In genomic region chr6:96432397-96432796, GRCm38 (mm10) we compare ENCODE assay signal across 12 mouse cellular contexts.
A peak's percentile ranks its signal among the peaks of the same experiment; 100 is the strongest.
DNase-seq lines count a peak whose midpoint lies in the region; ATAC-seq and TF ChIP-seq lines count a peak whose summit lies in the region.
"Had no signal": no experiment of that assay in that cellular context is flagged by ENCODE, and none has a peak within 500 bp of the region (broad histone marks: within the 10 kb centered on the region; RNA-seq: fewer than 3 reads in every experiment).

No protein-coding gene starts in this region.

- TF ChIP-seq CTCF in lung, adult 2 months (IDR thresholded peaks at IDR 0.05; ENCODE audit: insufficient read depth, low read length), result peak; percentile 29; the same call in 1 of the 2 replicates

- peak; percentile 13 to 24 for DNase-seq in cerebellum, postnatal 14 days
- no peak for DNase-seq in cerebellum, adult 11-12 months
- DNase-seq in kidney, adult 18-20 months, result peak; percentile 7
- DNase-seq in lung, adult 2 months, result no peak
- no peak for DNase-seq in lung, adult 18-20 months
- DNase-seq in lung, postnatal 36 days, result peak; percentile 16
- DNase-seq in midbrain, embryonic 11.5 days (ENCODE audit: low spot score, missing footprints), result no peak

- no peak overlapping the region for H3K4me3 ChIP-seq in kidney, embryonic 14.5 days (ENCODE audit: low read length)
- H3K4me3 ChIP-seq in lung, adult 2 months (replicated peaks; ENCODE audit: extremely low read depth, low read depth, low read length), result no peak overlapping the region
- H3K4me3 ChIP-seq in midbrain, embryonic 11.5 days (ENCODE audit: low read depth, low read length), result no peak overlapping the region
- H3K4me3 ChIP-seq: embryonic facial prominence, embryonic 15.5 days; heart, embryonic 15.5 days; liver, embryonic 15.5 days had no signal

- TF ChIP-seq POLR2A in lung, adult 2 months (IDR thresholded peaks at IDR 0.05; ENCODE audit: borderline replicate concordance, extremely low read depth, low read depth, low read length), result no peak

- H3K27me3 ChIP-seq in kidney, embryonic 14.5 days (ENCODE audit: control insufficient read depth, insufficient read depth, low read length), result no peaks in the 10 kb centered on the region
- H3K27me3 ChIP-seq in midbrain, embryonic 11.5 days (ENCODE audit: control insufficient read depth, insufficient read depth, low read length), result no peaks in the 10 kb centered on the region
- H3K27me3 ChIP-seq: embryonic facial prominence, embryonic 15.5 days; heart, embryonic 15.5 days; liver, embryonic 15.5 days had no signal

- H3K9me3 ChIP-seq in kidney, embryonic 14.5 days (ENCODE audit: control insufficient read depth, low read length), result no peaks in the 10 kb centered on the region
- no peaks in the 10 kb centered on the region for H3K9me3 ChIP-seq in midbrain, embryonic 11.5 days (ENCODE audit: control insufficient read depth, low read length)
- H3K9me3 ChIP-seq: embryonic facial prominence, embryonic 15.5 days; heart, embryonic 15.5 days; liver, embryonic 15.5 days had no signal

- H3K4me2 ChIP-seq in kidney, embryonic 14.5 days (replicated peaks; ENCODE audit: low read depth, low read length), result no peak overlapping the region
- H3K4me2 ChIP-seq in midbrain, embryonic 11.5 days, result no peak overlapping the region
- H3K4me2 ChIP-seq: embryonic facial prominence, embryonic 15.5 days; heart, embryonic 15.5 days; liver, embryonic 15.5 days had no signal

- WGBS in kidney, embryonic 14.5 days, result 68% methylated on average over 3 of the region's 3 CpGs
- 23% methylated on average over 3 of the region's 3 CpGs for WGBS in lung, adult 2 months
- 67% methylated on average over 3 of the region's 3 CpGs for WGBS in midbrain, embryonic 11.5 days

- no peaks in the 10 kb centered on the region for H3K36me3 ChIP-seq in kidney, embryonic 14.5 days (ENCODE audit: control insufficient read depth, insufficient read depth, low read length)
- no peaks in the 10 kb centered on the region for H3K36me3 ChIP-seq in midbrain, embryonic 11.5 days (ENCODE audit: control insufficient read depth, insufficient read depth, low read length)
- H3K36me3 ChIP-seq: embryonic facial prominence, embryonic 15.5 days; G1E; heart, embryonic 15.5 days; liver, embryonic 15.5 days had no signal

- no peaks in the 10 kb centered on the region for H3K4me1 ChIP-seq in kidney, embryonic 14.5 days (ENCODE audit: control insufficient read depth, insufficient read depth, low read length)
- H3K4me1 ChIP-seq in lung, adult 2 months (ENCODE audit: control insufficient read depth, insufficient read depth, low read length), result peaks cover 3% of the 10 kb centered on the region
- no peaks in the 10 kb centered on the region for H3K4me1 ChIP-seq in midbrain, embryonic 11.5 days (ENCODE audit: control insufficient read depth, insufficient read depth, low read length)
- H3K4me1 ChIP-seq: embryonic facial prominence, embryonic 15.5 days; heart, embryonic 15.5 days; liver, embryonic 15.5 days had no signal

- ATAC-seq in kidney, embryonic 14.5 days (ENCODE audit: low FRiP score, low TSS enrichment), result no peak
- ATAC-seq in midbrain, embryonic 11.5 days (ENCODE audit: low FRiP score), result no peak

- no peak overlapping the region for H3K27ac ChIP-seq in kidney, embryonic 14.5 days (ENCODE audit: low read depth, low read length)
- no peak overlapping the region for H3K27ac ChIP-seq in midbrain, embryonic 11.5 days (ENCODE audit: low read depth, low read length)
- H3K27ac ChIP-seq: embryonic facial prominence, embryonic 15.5 days; heart, embryonic 15.5 days; liver, embryonic 15.5 days had no signal

- no peak overlapping the region for H3K9ac ChIP-seq in kidney, embryonic 14.5 days (ENCODE audit: low read depth, low read length)
- H3K9ac ChIP-seq in midbrain, embryonic 11.5 days (ENCODE audit: low read length), result no peak overlapping the region
- H3K9ac ChIP-seq: embryonic facial prominence, embryonic 15.5 days; heart, embryonic 15.5 days; liver, embryonic 15.5 days had no signal

Comparison
In these comparisons a context has a peak if more than half of its experiments do, and no peak if none do; other contexts are left out.
1. DNase-seq: peak in cerebellum, postnatal 14 days (2 of 2), kidney, adult 18-20 months (single experiment) and lung, postnatal 36 days (single experiment); none in cerebellum, adult 11-12 months (single experiment), lung, adult 2 months (single experiment), lung, adult 18-20 months (0 of 2) and midbrain, embryonic 11.5 days (single experiment).